Comparison of ENCODE assay signal across 19 mouse cellular contexts in genomic region chr5:4561661-4562060, GRCm38 (mm10).
"Had no signal": no experiment of that assay in that cellular context is flagged by ENCODE, and none has a peak within 500 bp of the region (broad histone marks: within the 10 kb centered on the region; RNA-seq: fewer than 3 reads in every experiment).

No protein-coding gene starts in this region.

- H3K4me3 ChIP-seq: limb, embryonic 12.5 days; liver, embryonic 13.5 days; lung, embryonic 15.5 days; megakaryocyte, embryonic 14.5 days; midbrain, embryonic 12.5 days; neural tube, embryonic 13.5 days; stomach, embryonic 15.5 days had no signal

- H3K36me3 ChIP-seq: limb, embryonic 12.5 days; liver, embryonic 13.5 days; lung, embryonic 15.5 days; midbrain, embryonic 12.5 days; neural tube, embryonic 13.5 days; stomach, embryonic 15.5 days had no signal

- H3K4me2 ChIP-seq: limb, embryonic 12.5 days; liver, embryonic 13.5 days; lung, embryonic 15.5 days; midbrain, embryonic 12.5 days; neural tube, embryonic 13.5 days; stomach, embryonic 15.5 days had no signal

- H3K27ac ChIP-seq: limb, embryonic 12.5 days; liver, embryonic 13.5 days; lung, embryonic 15.5 days; macrophage; midbrain, embryonic 12.5 days; neural tube, embryonic 13.5 days; stomach, embryonic 15.5 days had no signal

- H3K4me1 ChIP-seq: liver, embryonic 13.5 days; lung, embryonic 15.5 days; megakaryocyte, embryonic 14.5 days; midbrain, embryonic 12.5 days; neural tube, embryonic 13.5 days; stomach, embryonic 15.5 days had no signal

- H3K9ac ChIP-seq: limb, embryonic 12.5 days; liver, embryonic 13.5 days; liver, postnatal 0 days; lung, embryonic 15.5 days; midbrain, embryonic 12.5 days; neural tube, embryonic 13.5 days; stomach, embryonic 15.5 days had no signal

- H3K27me3 ChIP-seq: limb, embryonic 12.5 days; liver, embryonic 13.5 days; lung, embryonic 15.5 days; megakaryocyte, embryonic 14.5 days; midbrain, embryonic 12.5 days; neural tube, embryonic 13.5 days; stomach, embryonic 15.5 days had no signal

- ATAC-seq: inflammation-experienced regulatory T-cells, adult 6 months; intestine, postnatal 0 days; liver, postnatal 0 days; midbrain, embryonic 16.5 days had no signal

- H3K9me3 ChIP-seq: liver, embryonic 13.5 days; lung, embryonic 15.5 days; stomach, embryonic 15.5 days had no signal

- DNase-seq: layer of hippocampus, postnatal 36 days; liver; liver, embryonic 13.5 days; liver, postnatal 0 days; lung, postnatal 14 days; retina, postnatal 1 day; right cerebral cortex, postnatal 4 days; spleen, adult 18-20 months; thymus, postnatal 36 days had no signal
